Mouse (Mus musculus) heart, postnatal 0 days (tissue): ENCODE measurements around the gene Thy1. TPM values are rescaled to one million over a fixed set of nuclear protein-coding genes. Genes with fewer than 3 reads are reported as not detected.

Source experiments
- ATAC-seq: fragments of 200-750 bp; cut with Nextera tagmentation; 2 replicates; pipeline ENCODE4 v1.8.0; 2017; ENCODE audit warnings: low read depth, moderate number of reproducible peaks, moderate library complexity; ENCODE audit not compliant: insufficient read depth
- DNase-seq: peaks from one replicate; pipeline ENCODE4 v3.0.0-alpha.2; 2016; ENCODE audit warnings: low spot score
- H3K27ac ChIP-seq: fragments of 300-500 bp; sonication (generic); 2 replicates; pipeline ENCODE4 v1.5.1; 2014; ENCODE audit warnings: low read depth, mild to moderate bottlenecking
- H3K27me3 ChIP-seq: fragments of 300-500 bp; sonication (generic); 2 replicates; pipeline ENCODE4 v1.6.1; 2014; ENCODE audit warnings: low read length, mixed read lengths; ENCODE audit not compliant: control insufficient read depth, insufficient read depth
- H3K36me3 ChIP-seq: fragments of 300-500 bp; sonication (generic); replicated peaks from 2 replicates; pipeline ENCODE4 v1.6.1; 2014; ENCODE audit warnings: low read length, mixed read lengths; ENCODE audit not compliant: control insufficient read depth, insufficient read depth
- H3K4me1 ChIP-seq: fragments of 300-500 bp; sonication (generic); 2 replicates; pipeline ENCODE4 v1.6.1; 2014; ENCODE audit warnings: antibody characterized with exemption; ENCODE audit not compliant: control insufficient read depth, insufficient read depth
- H3K4me2 ChIP-seq: fragments of 300-500 bp; sonication (generic); 2 replicates; pipeline ENCODE4 v1.6.1; 2014; ENCODE audit warnings: low read depth, mild to moderate bottlenecking, low read length, moderate library complexity
- H3K4me3 ChIP-seq: fragments of 300-500 bp; sonication (generic); 2 replicates; pipeline ENCODE4 v1.5.1; 2014; ENCODE audit warnings: low read depth, low read length
- H3K9ac ChIP-seq: fragments of 300-500 bp; sonication (generic); replicated peaks from 2 replicates; pipeline ENCODE4 v1.6.1; 2014; ENCODE audit warnings: low read depth, low read length, mixed read lengths
- H3K9me3 ChIP-seq: fragments of 300-500 bp; sonication (generic); replicated peaks from 2 replicates; pipeline ENCODE4 v1.6.1; 2016; ENCODE audit warnings: low read length; ENCODE audit not compliant: control insufficient read depth
- CTCF ChIP-seq: IDR thresholded peaks from 2 replicates; pipeline ENCODE4 v1.5.1; 2016; ENCODE audit warnings: antibody characterized with exemption, control low read depth, low read depth
- EP300 ChIP-seq: IDR thresholded peaks from 2 replicates; pipeline ENCODE4 v1.6.1; 2016; ENCODE audit warnings: antibody characterized with exemption, low read depth
- WGBS: fragments of 180-500 bp; shearing (Covaris S2); extraction: QIAGEN DNeasy Blood & Tissue Kit; methylation state at CpG from one replicate; pipeline ENCODE4 v1.1.7; 2014; 5-methylcytosine and 5-hydroxymethylcytosine counted together
- polyA plus RNA-seq: library from polyadenylated mRNA; unstranded; fragments of >200 nt; fragmentation: Nextera tagmentation; extraction: Ambion mirVana; gene quantifications from 2 replicates; pipeline ENCODE4 v1.2.1, GENCODE M21; 2015
- total RNA-seq: library from RNA; depleted of rRNA; stranded (reverse); fragments of >200 nt; gene quantifications from 2 replicates; pipeline ENCODE4 v1.2.3, GENCODE M21; 2014; ENCODE audit warnings: low replicate concordance

Thy1 gene
- total and polyA plus RNA-seq, 2 experiments from 2014 or later, result 3.6 to 6.3 TPM

DNA sequence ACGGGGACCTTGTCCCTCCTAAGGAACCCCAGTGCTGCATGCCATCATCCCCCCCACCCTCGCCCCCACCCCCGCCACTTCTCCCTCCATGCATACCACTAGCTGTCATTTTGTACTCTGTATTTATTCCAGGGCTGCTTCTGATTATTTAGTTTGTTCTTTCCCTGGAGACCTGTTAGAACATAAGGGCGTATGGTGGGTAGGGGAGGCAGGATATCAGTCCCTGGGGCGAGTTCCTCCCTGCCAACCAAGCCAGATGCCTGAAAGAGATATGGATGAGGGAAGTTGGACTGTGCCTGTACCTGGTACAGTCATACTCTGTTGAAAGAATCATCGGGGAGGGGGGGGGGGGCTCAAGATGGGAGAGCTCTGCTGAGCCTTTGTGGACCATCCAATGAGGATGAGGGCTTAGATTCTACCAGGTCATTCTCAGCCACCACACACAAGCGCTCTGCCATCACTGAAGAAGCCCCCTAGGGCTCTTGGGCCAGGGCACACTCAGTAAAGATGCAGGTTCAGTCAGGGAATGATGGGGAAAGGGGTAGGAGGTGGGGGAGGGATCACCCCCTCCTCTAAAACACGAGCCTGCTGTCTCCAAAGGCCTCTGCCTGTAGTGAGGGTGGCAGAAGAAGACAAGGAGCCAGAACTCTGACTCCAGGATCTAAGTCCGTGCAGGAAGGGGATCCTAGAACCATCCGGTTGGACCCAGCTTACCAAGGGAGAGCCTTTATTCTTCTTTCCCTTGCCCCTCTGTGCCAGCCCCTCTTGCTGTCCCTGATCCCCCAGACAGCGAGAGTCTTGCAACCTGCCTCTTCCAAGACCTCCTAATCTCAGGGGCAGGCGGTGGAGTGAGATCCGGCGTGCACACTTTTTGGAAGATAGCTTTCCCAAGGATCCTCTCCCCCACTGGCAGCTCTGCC, 4.6 kb downstream of the Thy1 start:
- WGBS, result 69% methylated on average over 14 of the region's 14 CpGs
- H3K27ac ChIP-seq, result no peak overlapping the region
- H3K4me2 ChIP-seq, result no peak overlapping the region; the same call in 1 of the 2 replicates
- DNase-seq, result no peak
- no peaks in the 10 kb centered on the region for H3K36me3 ChIP-seq
- H3K27me3 ChIP-seq, result peaks cover 35% of the 10 kb centered on the region
- no peak for TF ChIP-seq CTCF
- no peak for TF ChIP-seq EP300
- no peak overlapping the region for H3K4me3 ChIP-seq
- ATAC-seq, result no peak
- H3K9ac ChIP-seq, result no peak overlapping the region
- H3K9me3 ChIP-seq, result no peaks in the 10 kb centered on the region
- no peaks in the 10 kb centered on the region for H3K4me1 ChIP-seq

DNA sequence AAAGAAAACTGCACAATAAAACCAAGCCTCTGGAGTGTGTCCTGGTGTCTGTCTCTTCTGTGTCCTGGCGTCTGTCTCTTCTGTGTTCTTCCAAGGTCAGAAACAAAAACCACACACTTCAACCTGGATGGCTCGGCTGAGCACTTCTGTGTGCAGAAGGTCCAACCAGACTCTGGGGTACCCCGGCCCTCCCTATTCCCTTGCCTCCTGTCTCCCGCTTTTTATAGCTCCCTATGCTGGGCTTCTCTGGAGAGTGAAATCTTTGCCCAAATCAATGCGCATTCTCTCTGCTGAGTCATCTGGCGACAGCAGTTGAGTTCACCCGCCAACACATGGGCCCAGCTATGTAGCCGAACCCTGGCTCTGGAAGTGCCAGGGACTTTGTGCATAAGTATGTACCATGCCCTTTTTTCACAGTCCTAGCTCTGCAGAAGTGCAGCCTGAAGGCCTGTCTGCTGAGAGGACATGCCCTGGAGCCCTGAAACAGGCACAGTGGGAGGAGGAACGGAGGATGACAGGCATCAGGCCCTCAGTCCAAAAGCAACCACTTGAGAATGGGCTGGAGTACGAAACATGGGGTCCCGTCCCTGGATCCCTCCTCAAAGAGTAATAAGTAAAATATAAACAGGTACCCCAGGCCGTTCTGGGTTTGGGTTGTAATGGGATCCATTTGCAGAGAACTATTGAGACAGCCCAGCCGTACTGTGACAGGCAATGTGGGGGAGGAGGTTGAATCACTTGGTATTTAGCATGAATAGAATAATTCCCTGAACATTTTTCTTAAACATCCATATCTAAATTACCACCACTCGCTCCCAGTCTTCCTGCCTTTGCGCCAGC, 5.6 kb downstream of the Thy1 start:
- Histone ChIP-seq H3K27ac (no peak overlapping the region), H3K4me2 (no peak overlapping the region), H3K9me3 (no peaks in the 10 kb centered on the region), H3K27me3 (peaks cover 26% of the 10 kb centered on the region), H3K9ac (no peak overlapping the region), H3K4me3 (no peak overlapping the region), H3K36me3 (no peaks in the 10 kb centered on the region), H3K4me1 (no peaks in the 10 kb centered on the region)
- ATAC-seq, result no peak
- DNase-seq, result no peak
- no peak for TF ChIP-seq EP300
- no peak for TF ChIP-seq CTCF
- WGBS, result 63% methylated on average over 15 of the region's 15 CpGs

DNA sequence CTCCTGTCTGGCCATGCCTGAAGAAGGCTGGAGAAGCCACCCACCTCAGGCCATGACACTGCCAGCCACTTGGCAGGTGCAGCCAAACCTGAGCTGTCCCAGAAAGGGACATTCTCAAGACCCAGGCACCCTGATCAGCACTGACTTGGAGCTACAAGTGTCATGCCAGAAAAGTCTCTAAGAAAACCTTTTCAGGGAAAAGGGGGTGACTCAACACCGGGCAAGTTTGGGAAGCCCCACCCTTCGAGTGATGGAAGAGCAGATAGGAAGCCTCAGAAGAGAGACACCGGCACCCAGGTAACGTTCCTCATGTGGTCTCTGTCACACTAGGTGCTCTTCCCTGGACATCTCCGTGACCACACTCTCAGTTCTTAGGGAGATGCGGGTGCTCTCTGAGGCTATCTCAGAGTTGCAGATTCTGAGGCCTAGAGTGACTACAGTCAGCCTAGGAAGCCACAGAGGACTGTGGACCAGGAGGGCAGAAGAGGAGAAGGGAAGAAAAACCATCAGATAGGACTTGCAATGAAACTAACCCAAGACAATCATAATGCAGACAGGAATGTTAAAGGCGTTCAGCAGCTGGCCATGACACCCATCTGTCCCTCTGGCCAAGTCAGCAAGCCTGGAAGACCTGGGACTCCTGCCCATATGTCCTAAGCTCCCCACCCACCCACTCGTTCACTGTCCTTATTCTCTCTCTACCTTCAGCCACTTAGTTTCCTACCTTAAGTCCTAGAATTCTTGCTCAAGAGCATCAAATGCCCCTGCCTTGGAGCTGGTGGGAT, 6.4 kb downstream of the Thy1 start:
- TF ChIP-seq CTCF (no peak), EP300 (no peak)
- Histone ChIP-seq H3K27ac (no peak overlapping the region), H3K27me3 (peaks cover 18% of the 10 kb centered on the region), H3K9me3 (no peaks in the 10 kb centered on the region), H3K4me1 (no peaks in the 10 kb centered on the region), H3K36me3 (no peaks in the 10 kb centered on the region), H3K4me2 (no peak overlapping the region), H3K9ac (no peak overlapping the region), H3K4me3 (no peak overlapping the region)
- no peak for DNase-seq
- no peak for ATAC-seq
- WGBS, result 75% methylated on average over 8 of the region's 8 CpGs

DNA sequence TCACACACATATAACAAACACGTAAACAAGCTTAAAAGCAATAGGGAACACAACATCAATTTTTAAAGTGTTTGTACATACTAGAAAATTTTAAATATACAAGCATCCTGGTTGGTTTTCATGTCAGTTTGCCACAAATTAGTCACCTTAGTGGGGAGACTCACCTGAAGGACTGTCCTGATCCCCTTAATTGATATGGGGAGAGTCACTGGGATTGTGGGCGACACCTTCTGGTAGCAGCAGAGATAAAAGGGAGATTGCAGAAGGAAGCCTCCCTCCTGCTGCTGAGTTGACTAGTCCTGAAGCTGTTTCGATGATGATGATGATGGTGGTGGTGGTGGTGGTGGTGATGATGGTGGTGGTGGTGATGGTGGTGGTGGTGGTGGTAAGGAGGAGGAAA, 9.7 kb downstream of the Thy1 start:
- no peak overlapping the region for H3K27ac ChIP-seq
- no peak for ATAC-seq
- H3K4me2 ChIP-seq, result no peak overlapping the region
- H3K4me3 ChIP-seq, result no peak overlapping the region
- no peaks in the 10 kb centered on the region for H3K9me3 ChIP-seq
- no peaks in the 10 kb centered on the region for H3K36me3 ChIP-seq
- H3K4me1 ChIP-seq, result no peaks in the 10 kb centered on the region
- TF ChIP-seq EP300, result no peak
- TF ChIP-seq CTCF, result no peak
- 60% methylated on average over 3 of the region's 3 CpGs for WGBS
- H3K27me3 ChIP-seq, result no peaks in the 10 kb centered on the region
- no peak for DNase-seq
- H3K9ac ChIP-seq, result no peak overlapping the region

DNA sequence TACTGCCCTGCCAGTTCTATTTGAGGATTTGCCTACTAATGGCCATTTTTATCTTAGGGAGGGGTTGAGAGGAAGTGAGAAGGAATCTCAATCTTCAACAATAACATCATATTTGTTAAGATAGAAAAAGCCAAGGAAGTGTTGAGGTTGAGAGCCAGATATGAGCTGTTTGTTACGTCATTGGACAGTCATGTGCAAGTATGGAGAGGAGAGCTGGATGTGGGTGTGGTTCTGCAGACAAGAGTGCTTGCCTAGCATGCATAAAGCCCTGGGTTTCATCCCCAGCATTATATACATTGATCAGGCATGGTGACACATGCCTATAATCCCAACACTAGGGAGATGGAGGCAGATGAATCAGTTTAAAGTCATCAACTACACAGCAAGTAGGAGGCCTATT, 10.8 kb downstream of the Thy1 start:
- Histone ChIP-seq H3K9ac (no peak overlapping the region), H3K4me2 (no peak overlapping the region), H3K4me1 (no peaks in the 10 kb centered on the region), H3K36me3 (no peaks in the 10 kb centered on the region), H3K27ac (no peak overlapping the region), H3K27me3 (no peaks in the 10 kb centered on the region), H3K4me3 (no peak overlapping the region), H3K9me3 (no peaks in the 10 kb centered on the region)
- WGBS, result 27% methylated on average over 1 of the region's 1 CpGs
- TF ChIP-seq EP300, result no peak
- no peak for TF ChIP-seq CTCF
- DNase-seq (no peak), ATAC-seq (no peak)
